Comparison of ENCODE assay signal across 9 mouse cellular contexts in the genomic region with DNA sequence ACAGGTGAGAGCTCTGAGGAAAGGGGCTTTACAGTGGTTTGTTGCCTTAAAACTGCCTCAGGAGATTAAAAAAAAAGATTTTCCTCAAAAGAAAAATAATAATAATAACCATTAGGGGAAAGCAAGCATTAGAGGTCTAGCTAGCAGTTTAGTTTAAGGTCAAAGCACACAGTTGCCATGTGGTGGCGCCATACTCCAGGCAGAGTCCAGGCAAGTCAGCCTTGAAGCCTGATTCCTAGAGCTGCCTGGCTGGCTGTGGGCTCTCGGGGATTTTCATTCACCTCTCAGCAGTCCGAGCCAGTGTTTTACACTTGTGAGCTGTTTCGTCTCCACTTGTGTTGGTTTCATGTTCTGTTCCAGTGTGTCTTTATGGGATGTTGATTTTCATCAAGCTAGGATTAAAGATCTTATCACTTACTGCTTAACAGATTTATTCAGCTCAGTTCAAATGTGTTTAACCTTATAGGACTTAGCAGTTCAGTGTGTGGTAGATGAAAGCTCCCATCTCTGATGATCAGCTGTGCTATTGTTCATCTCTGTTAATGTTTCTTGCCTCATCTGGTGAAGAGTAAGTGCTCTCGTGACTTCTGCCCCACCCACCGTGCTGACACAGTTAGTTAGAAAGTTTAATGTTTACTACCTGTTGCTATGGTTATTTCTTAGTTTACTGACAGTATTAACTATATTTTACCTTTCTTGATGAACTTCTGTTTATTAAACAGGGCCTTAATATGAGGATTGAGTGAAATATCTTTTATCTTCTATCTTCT. TPM values are rescaled to one million over a fixed set of nuclear protein-coding genes. Genes with fewer than 3 reads are reported as not detected.
DNase-seq lines count a peak whose midpoint lies in the region; ATAC-seq lines count a peak whose summit lies in the region.
"Had no signal": no experiment of that assay in that cellular context is flagged by ENCODE, and none has a peak within 500 bp of the region (broad histone marks: within the 10 kb centered on the region; RNA-seq: fewer than 3 reads in every experiment).

No protein-coding gene starts in this region.

- no peak overlapping the region for H3K4me3 ChIP-seq in heart, embryonic 10.5 days
- H3K4me3 ChIP-seq: lung, embryonic 15.5 days had no signal

- peaks cover 27% of the 10 kb centered on the region for H3K4me1 ChIP-seq in heart, embryonic 10.5 days
- H3K4me1 ChIP-seq: lung, embryonic 15.5 days had no signal

- intact Hi-C loops in heart, postnatal 10 days (cut with DNase I): loop anchor here (1.0 to 5.0 kb wide), 2 partner anchors 192 to 917 kb away; no protein-coding TSS in a partner anchor
- intact Hi-C loops in left cerebral cortex, postnatal 25 days (cut with DNase I): loop anchor here (5.0 kb wide), 2 partner anchors 187 to 917 kb away; no protein-coding TSS in a partner anchor

- H3K9me3 ChIP-seq in heart, embryonic 10.5 days: no peaks in the 10 kb centered on the region
- H3K9me3 ChIP-seq: lung, embryonic 15.5 days had no signal

- H3K27ac ChIP-seq in heart, embryonic 10.5 days: no peak overlapping the region
- H3K27ac ChIP-seq: lung, embryonic 15.5 days had no signal

- H3K36me3 ChIP-seq in heart, embryonic 10.5 days: peaks cover 89% of the 10 kb centered on the region

- WGBS in heart, embryonic 10.5 days: 56% methylated on average over 6 of the region's 6 CpGs

- peak; percentile 91 for DNase-seq in heart, adult 11 months
- no peak for DNase-seq in heart, embryonic 10.5 days (ENCODE audit: low spot score)
- peak; percentile 70 for DNase-seq in R1 (ENCODE audit: low read depth, low spot score)
- peak; percentile 55 to 75 for DNase-seq in cerebellum, postnatal 25 days
- peak; percentile 82 to 88 for DNase-seq in heart, postnatal 10 days
- peak; percentile 47 to 69 for DNase-seq in left cerebral cortex, postnatal 25 days (ENCODE audit: low spot score in 2 of 2)
- peak; percentile 28 for DNase-seq in testis, postnatal 14 days (ENCODE audit: low spot score)

- no peaks in the 10 kb centered on the region for H3K27me3 ChIP-seq in heart, embryonic 10.5 days (ENCODE audit: insufficient read depth, poor library complexity, severe bottlenecking)
- H3K27me3 ChIP-seq: lung, embryonic 15.5 days had no signal

- ATAC-seq in neutrophil, adult 5-6 weeks (ENCODE audit: extremely low read depth, insufficient number of reproducible peaks, low FRiP score, poor library complexity, severe bottlenecking): peak; percentile 63

RNA-seq across cellular contexts. Expression of gene Ctr9, which starts 21.1 kb away (rescaled TPM):
- polyA plus RNA-seq in heart, embryonic 10.5 days (2016; fragmentation: Nextera tagmentation; extraction: Ambion mirVana): 52.3 and 63.1 TPM in 2 replicates
- 10 to 100 TPM; 28.6 to 29.2 TPM for total RNA-seq in heart, postnatal 10 days (2021)
- total RNA-seq in left cerebral cortex, postnatal 25 days (2021): 10 to 100 TPM; 42.2 to 46.8 TPM
- 47.8 and 57.1 TPM in 2 replicates for total RNA-seq in neutrophil, adult 5-6 weeks (2017)

RNA-seq across cellular contexts. Expression of gene Eif4g2, which starts 33.0 kb away (rescaled TPM):
- polyA plus RNA-seq in heart, embryonic 10.5 days (2016; fragmentation: Nextera tagmentation; extraction: Ambion mirVana): 914 and 925 TPM in 2 replicates
- total RNA-seq in heart, postnatal 10 days (2021): 1,000 to 10,000 TPM; 1,033 to 1,045 TPM
- total RNA-seq in left cerebral cortex, postnatal 25 days (2021): 100 to 1,000 TPM; 667 to 689 TPM
- 857 and 887 TPM in 2 replicates for total RNA-seq in neutrophil, adult 5-6 weeks (2017)
